8 mouse cellular contexts compared by ENCODE assay signal in the genomic region with DNA sequence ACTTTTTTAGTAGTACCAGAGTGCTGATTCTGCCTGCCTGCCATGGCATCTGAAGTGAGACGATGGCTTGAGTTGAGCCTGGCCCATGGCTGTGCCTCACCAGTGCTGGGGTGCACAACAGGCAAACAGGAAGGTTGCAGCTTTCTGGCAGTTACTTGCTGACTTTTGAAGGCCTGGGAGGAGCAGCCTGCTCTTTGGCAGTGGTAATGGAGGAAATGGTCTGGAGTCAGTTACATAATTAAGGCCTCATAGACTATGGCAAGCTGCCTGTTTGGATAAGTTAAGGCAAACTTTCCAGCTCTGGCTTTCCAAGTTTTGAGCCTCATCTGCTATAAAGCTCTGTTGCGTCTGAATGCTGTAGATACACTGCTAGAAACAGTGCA. TPM values are rescaled to one million over a fixed set of nuclear protein-coding genes. Genes with fewer than 3 reads are reported as not detected.
DNase-seq lines count a peak whose midpoint lies in the region; ATAC-seq and TF ChIP-seq lines count a peak whose summit lies in the region.

No protein-coding gene starts in this region.

- no peak for TF ChIP-seq CTCF in heart, postnatal 0 days (IDR thresholded peaks at IDR 0.05; ENCODE audit: low read depth)

- peak overlapping the region; percentile 1; the same call in 1 of the 2 replicates for H3K4me2 ChIP-seq in heart, postnatal 0 days (ENCODE audit: low read depth, low read length)
- H3K4me2 ChIP-seq in stomach, embryonic 16.5 days (ENCODE audit: low read depth, low read length), result peak overlapping the region; percentile 48

- peak overlapping the region; percentile 96 for H3K27ac ChIP-seq in heart, postnatal 0 days (ENCODE audit: low read depth)
- H3K27ac ChIP-seq in stomach, embryonic 16.5 days (ENCODE audit: low read length), result peak overlapping the region; percentile 98

- no peaks in the 10 kb centered on the region for H3K9me3 ChIP-seq in megakaryocyte, embryonic 14.5 days
- H3K9me3 ChIP-seq in heart, postnatal 0 days (replicated peaks; ENCODE audit: control insufficient read depth, low read length), result no peaks in the 10 kb centered on the region
- no peaks in the 10 kb centered on the region for H3K9me3 ChIP-seq in stomach, embryonic 16.5 days (replicated peaks; ENCODE audit: control insufficient read depth, low read length)

- 25% methylated on average over 2 of the region's 2 CpGs for WGBS in heart, postnatal 0 days
- WGBS in stomach, embryonic 16.5 days, result 23% methylated on average over 2 of the region's 2 CpGs

- peaks cover 70% of the 10 kb centered on the region for H3K4me1 ChIP-seq in megakaryocyte, embryonic 14.5 days
- H3K4me1 ChIP-seq in heart, postnatal 0 days (ENCODE audit: control insufficient read depth, insufficient read depth), result peaks cover 32% of the 10 kb centered on the region
- H3K4me1 ChIP-seq in stomach, embryonic 16.5 days (ENCODE audit: control insufficient read depth, insufficient read depth, low read length), result peaks cover 34% of the 10 kb centered on the region

- ATAC-seq in megakaryocyte, adult 5-6 weeks (ENCODE audit: poor library complexity, severe bottlenecking), result no peak
- ATAC-seq in heart, postnatal 0 days (ENCODE audit: insufficient read depth, low read depth), result no peak
- ATAC-seq in megakaryocyte progenitor cell, adult 5-6 weeks (replicated peaks; ENCODE audit: poor library complexity), result peak; percentile 4
- ATAC-seq in stomach, embryonic 16.5 days (ENCODE audit: insufficient read depth, low FRiP score), result no peak

- H3K9ac ChIP-seq in heart, postnatal 0 days (replicated peaks; ENCODE audit: low read depth, low read length), result peak overlapping the region; percentile 3; the same call in 1 of the 2 replicates
- H3K9ac ChIP-seq in stomach, embryonic 16.5 days (ENCODE audit: low read length), result peak overlapping the region; percentile 69

- peaks cover 54% of the 10 kb centered on the region for H3K36me3 ChIP-seq in megakaryocyte, embryonic 14.5 days (replicated peaks; ENCODE audit: low read length)
- no peaks in the 10 kb centered on the region for H3K36me3 ChIP-seq in heart, postnatal 0 days (replicated peaks; ENCODE audit: control insufficient read depth, insufficient read depth, low read length)
- no peaks in the 10 kb centered on the region for H3K36me3 ChIP-seq in stomach, embryonic 16.5 days (ENCODE audit: control insufficient read depth, insufficient read depth, low read length)

- TF ChIP-seq EP300 in heart, postnatal 0 days (IDR thresholded peaks at IDR 0.05; ENCODE audit: low read depth), result no peak

- no peaks in the 10 kb centered on the region for H3K27me3 ChIP-seq in megakaryocyte, embryonic 14.5 days (replicated peaks)
- no peaks in the 10 kb centered on the region for H3K27me3 ChIP-seq in heart, postnatal 0 days (ENCODE audit: control insufficient read depth, insufficient read depth, low read length)
- no peaks in the 10 kb centered on the region for H3K27me3 ChIP-seq in stomach, embryonic 16.5 days (ENCODE audit: control insufficient read depth, insufficient read depth, low read length)

- peak; percentile 80 for DNase-seq in fibroblast of lung, adult 2 months (ENCODE audit: low read depth)
- peak; percentile 70 for DNase-seq in heart, postnatal 0 days (ENCODE audit: low spot score)
- peak; percentile 66 for DNase-seq in kidney, postnatal 14 days
- DNase-seq in urinary bladder, adult 2 months (ENCODE audit: low spot score), result no peak

- peak overlapping the region; percentile 90 for H3K4me3 ChIP-seq in megakaryocyte, embryonic 14.5 days (replicated peaks)
- no peak overlapping the region for H3K4me3 ChIP-seq in heart, postnatal 0 days (ENCODE audit: low read depth, low read length)
- H3K4me3 ChIP-seq in stomach, embryonic 16.5 days (replicated peaks; ENCODE audit: low read length), result peak overlapping the region; percentile 10; the same call in 1 of the 2 replicates

RNA-seq across cellular contexts. Expression of a gene that starts 4.4 kb away (rescaled TPM):
- 59.1 and 96.9 TPM in 2 replicates for polyA plus RNA-seq in megakaryocyte, embryonic 14.5 days (2012; ENCODE audit: insufficient read depth, low replicate concordance)
- total RNA-seq in megakaryocyte, adult 5-6 weeks (2015), result 25.3 and 28.0 TPM in 2 replicates
- total RNA-seq in megakaryocyte, adult 5-6 weeks (2017), result 20.6 and 34.0 TPM in 2 replicates
- total RNA-seq in heart, postnatal 0 days (2014; rRNA removed; ENCODE audit: low replicate concordance), result 16.5 and 16.9 TPM in 2 replicates
- 4.4 and 5.0 TPM in 2 replicates for polyA plus RNA-seq in heart, postnatal 0 days (2015; fragmentation: Nextera tagmentation; extraction: Ambion mirVana)
- 36.5 and 38.7 TPM in 2 replicates for total RNA-seq in megakaryocyte progenitor cell, adult 5-6 weeks (2015)
- 25.9 and 33.5 TPM in 2 replicates for total RNA-seq in megakaryocyte progenitor cell, adult 5-6 weeks (2017)
- polyA plus RNA-seq in stomach, embryonic 16.5 days (2015; fragmentation: Nextera tagmentation; extraction: Ambion mirVana), result 9.7 and 10.4 TPM in 2 replicates
- 23.2 and 29.9 TPM in 2 replicates for polyA plus RNA-seq in urinary bladder, adult 2 months (2012; rRNA removed)

RNA-seq across cellular contexts. Expression of a gene that starts 17.5 kb away (rescaled TPM):
- 4.3 and 20.1 TPM in 2 replicates for polyA plus RNA-seq in megakaryocyte, embryonic 14.5 days (2012; ENCODE audit: insufficient read depth, low replicate concordance)
- 49.1 and 55.1 TPM in 2 replicates for total RNA-seq in megakaryocyte, adult 5-6 weeks (2015)
- total RNA-seq in megakaryocyte, adult 5-6 weeks (2017), result 267 and 278 TPM in 2 replicates
- 41.7 and 61.2 TPM in 2 replicates for total RNA-seq in heart, postnatal 0 days (2014; rRNA removed; ENCODE audit: low replicate concordance)
- polyA plus RNA-seq in heart, postnatal 0 days (2015; fragmentation: Nextera tagmentation; extraction: Ambion mirVana), result 101 and 102 TPM in 2 replicates
- total RNA-seq in megakaryocyte progenitor cell, adult 5-6 weeks (2015), result 76.8 and 81.3 TPM in 2 replicates
- total RNA-seq in megakaryocyte progenitor cell, adult 5-6 weeks (2017), result 429 and 547 TPM in 2 replicates
- polyA plus RNA-seq in stomach, embryonic 16.5 days (2015; fragmentation: Nextera tagmentation; extraction: Ambion mirVana), result 256 and 262 TPM in 2 replicates
- polyA plus RNA-seq in urinary bladder, adult 2 months (2012; rRNA removed), result 82.4 and 93.7 TPM in 2 replicates

RNA-seq across cellular contexts. Expression of a gene that starts 47.5 kb away (rescaled TPM):
- polyA plus RNA-seq in megakaryocyte, embryonic 14.5 days (2012; ENCODE audit: insufficient read depth, low replicate concordance), result 185 and 233 TPM in 2 replicates
- total RNA-seq in megakaryocyte, adult 5-6 weeks (2015), result 24.2 and 33.1 TPM in 2 replicates
- total RNA-seq in megakaryocyte, adult 5-6 weeks (2017), result 10.7 and 12.8 TPM in 2 replicates
- total RNA-seq in heart, postnatal 0 days (2014; rRNA removed; ENCODE audit: low replicate concordance), result 94.2 and 123 TPM in 2 replicates
- polyA plus RNA-seq in heart, postnatal 0 days (2015; fragmentation: Nextera tagmentation; extraction: Ambion mirVana), result 153 and 154 TPM in 2 replicates
- total RNA-seq in megakaryocyte progenitor cell, adult 5-6 weeks (2015), result 34.6 and 42.5 TPM in 2 replicates
- 9.5 and 13.5 TPM in 2 replicates for total RNA-seq in megakaryocyte progenitor cell, adult 5-6 weeks (2017)
- polyA plus RNA-seq in stomach, embryonic 16.5 days (2015; fragmentation: Nextera tagmentation; extraction: Ambion mirVana), result 38.4 and 44.2 TPM in 2 replicates
- polyA plus RNA-seq in urinary bladder, adult 2 months (2012; rRNA removed), result 59.4 and 67.6 TPM in 2 replicates
